Mouse (Mus musculus) embryonic facial prominence, embryonic 15.5 days (tissue): ENCODE measurements around the gene B4galt7. TPM values are rescaled to one million over a fixed set of nuclear protein-coding genes. Genes with fewer than 3 reads are reported as not detected.
"Not testable (repeated sequence)": the region's sequence is repeated elsewhere in the genome, so short reads cannot be mapped to it uniquely, and the experiment has no call there.

Source experiments
- ATAC-seq: fragments of 200-750 bp; cut with Nextera tagmentation; 2 replicates; pipeline ENCODE4 v1.8.0; 2017; ENCODE audit warnings: low read depth, moderate TSS enrichment; ENCODE audit not compliant: insufficient number of reproducible peaks, low FRiP score, low TSS enrichment
- H3K27ac ChIP-seq: fragments of 300-500 bp; sonication (generic); replicated peaks from 2 replicates; pipeline ENCODE4 v1.5.1; 2015; ENCODE audit warnings: mild to moderate bottlenecking, inconsistent platforms
- H3K27me3 ChIP-seq: fragments of 300-500 bp; sonication (generic); 2 replicates; pipeline ENCODE4 v1.6.1; 2015; ENCODE audit warnings: inconsistent platforms
- H3K36me3 ChIP-seq: fragments of 300-500 bp; sonication (generic); 2 replicates; pipeline ENCODE4 v1.6.1; 2015; ENCODE audit warnings: mild to moderate bottlenecking, inconsistent platforms
- H3K4me1 ChIP-seq: fragments of 300-500 bp; sonication (generic); 2 replicates; pipeline ENCODE4 v1.6.1; 2015; ENCODE audit warnings: inconsistent platforms
- H3K4me2 ChIP-seq: fragments of 300-500 bp; sonication (generic); replicated peaks from 2 replicates; pipeline ENCODE4 v1.6.1; 2015; ENCODE audit warnings: mild to moderate bottlenecking, inconsistent platforms
- H3K4me3 ChIP-seq: fragments of 300-500 bp; sonication (generic); replicated peaks from 2 replicates; pipeline ENCODE4 v1.5.1; 2015; ENCODE audit warnings: mild to moderate bottlenecking, inconsistent platforms
- H3K9ac ChIP-seq: fragments of 300-500 bp; sonication (generic); 2 replicates; pipeline ENCODE4 v1.6.1; 2015; ENCODE audit warnings: inconsistent platforms
- H3K9me3 ChIP-seq: fragments of 300-500 bp; sonication (generic); replicated peaks from 2 replicates; pipeline ENCODE4 v1.6.1; 2016; ENCODE audit warnings: inconsistent platforms
- WGBS: fragments of 180-500 bp; shearing (Covaris S2); methylation state at CpG from one replicate; pipeline ENCODE4 v1.1.7; 2015; 5-methylcytosine and 5-hydroxymethylcytosine counted together
- polyA plus RNA-seq: library from polyadenylated mRNA; unstranded; fragments of >200 nt; fragmentation: Nextera tagmentation; extraction: Ambion mirVana; gene quantifications from 2 replicates; pipeline ENCODE4 v1.2.1, GENCODE M21; 2015

The B4galt7 gene
- polyA plus RNA-seq, 1 experiment from 2014 or later, result 32.3 TPM

GRCm38 (mm10) chr13:55600657-55601056, 961 bp downstream of the B4galt7 start:
- Histone ChIP-seq H3K27ac (peak overlapping the region; percentile 55; the same call in 1 of the 2 replicates), H3K9ac (peak overlapping the region; percentile 85), H3K4me3 (peak overlapping the region; percentile 95), H3K27me3 (no peaks in the 10 kb centered on the region), H3K4me2 (peak overlapping the region; percentile 71), H3K4me1 (peaks cover 13% of the 10 kb centered on the region), H3K9me3 (no peaks in the 10 kb centered on the region), H3K36me3 (peaks cover 38% of the 10 kb centered on the region)
- WGBS, result 18% methylated on average over 9 of the region's 9 CpGs
- ATAC-seq, result no peak

- H3K27me3 ChIP-seq, result no peaks in the 10 kb centered on the region
- no peaks in the 10 kb centered on the region for H3K9me3 ChIP-seq
- ATAC-seq, result no peak
- H3K4me1 ChIP-seq, result peaks cover 13% of the 10 kb centered on the region
- H3K9ac ChIP-seq, result no peak overlapping the region
- peaks cover 29% of the 10 kb centered on the region for H3K36me3 ChIP-seq
- no peak overlapping the region for H3K27ac ChIP-seq
- WGBS, result 7% methylated on average over 3 of the region's 3 CpGs
- H3K4me3 ChIP-seq, result no peak overlapping the region
- no peak overlapping the region for H3K4me2 ChIP-seq
Measured at GRCm38 (mm10) chr13:55601611-55602010, 1.9 kb downstream of the B4galt7 start.

GRCm38 (mm10) chr13:55604606-55605005, 4.9 kb downstream of the B4galt7 start:
- H3K4me1 ChIP-seq, result peaks cover 9% of the 10 kb centered on the region
- no peak overlapping the region for H3K4me3 ChIP-seq
- no peaks in the 10 kb centered on the region for H3K27me3 ChIP-seq
- no peak overlapping the region for H3K4me2 ChIP-seq
- H3K36me3 ChIP-seq, result peaks cover 40% of the 10 kb centered on the region
- no peak overlapping the region for H3K9ac ChIP-seq
- WGBS, result 90% methylated on average over 3 of the region's 3 CpGs
- H3K27ac ChIP-seq, result no peak overlapping the region
- no peaks in the 10 kb centered on the region for H3K9me3 ChIP-seq
- no peak for ATAC-seq

- 80% methylated on average over 10 of the region's 10 CpGs for WGBS
- ATAC-seq, result no peak
- H3K9ac ChIP-seq, result no peak overlapping the region
- H3K27ac ChIP-seq, result no peak overlapping the region
- no peaks in the 10 kb centered on the region for H3K4me1 ChIP-seq
- H3K4me3 ChIP-seq, result no peak overlapping the region
- H3K9me3 ChIP-seq, result no peaks in the 10 kb centered on the region
- H3K4me2 ChIP-seq, result no peak overlapping the region
- no peaks in the 10 kb centered on the region for H3K27me3 ChIP-seq
- H3K36me3 ChIP-seq, result peaks cover 58% of the 10 kb centered on the region
Measured at GRCm38 (mm10) chr13:55606899-55607623, 7.4 kb downstream of the B4galt7 start.

GRCm38 (mm10) chr13:55607624-55608006, 7.9 kb downstream of the B4galt7 start:
- Histone ChIP-seq H3K4me3 (no peak overlapping the region), H3K36me3 (peaks cover 58% of the 10 kb centered on the region), H3K9ac (no peak overlapping the region), H3K27me3 (no peaks in the 10 kb centered on the region), H3K9me3 (no peaks in the 10 kb centered on the region), H3K27ac (no peak overlapping the region), H3K4me1 (no peaks in the 10 kb centered on the region), H3K4me2 (no peak overlapping the region)
- WGBS, result 81% methylated on average over 2 of the region's 2 CpGs
- no peak for ATAC-seq

GRCm38 (mm10) chr13:55611996-55612395, 12.3 kb downstream of the B4galt7 start:
- Histone ChIP-seq H3K27me3 (no peaks in the 10 kb centered on the region), H3K9ac (no peak overlapping the region), H3K27ac (no peak overlapping the region), H3K4me2 (no peak overlapping the region), H3K9me3 (no peaks in the 10 kb centered on the region), H3K4me1 (no peaks in the 10 kb centered on the region), H3K36me3 (peaks cover 44% of the 10 kb centered on the region), H3K4me3 (no peak overlapping the region)
- 34% methylated on average over 7 of the region's 7 CpGs for WGBS
- ATAC-seq, result no peak

- H3K4me2 ChIP-seq, result no peak overlapping the region
- ATAC-seq, result no peak
- H3K27me3 ChIP-seq, result no peaks in the 10 kb centered on the region
- H3K9me3 ChIP-seq, result no peaks in the 10 kb centered on the region
- H3K36me3 ChIP-seq, result peaks cover 30% of the 10 kb centered on the region
- H3K9ac ChIP-seq, result no peak overlapping the region
- no peak overlapping the region for H3K27ac ChIP-seq
- H3K4me3 ChIP-seq, result no peak overlapping the region
- 58% methylated on average over 5 of the region's 5 CpGs for WGBS
- no peaks in the 10 kb centered on the region for H3K4me1 ChIP-seq
Measured at GRCm38 (mm10) chr13:55613471-55613870, 13.8 kb downstream of the B4galt7 start.

GRCm38 (mm10) chr13:55619328-55619727, 19.6 kb downstream of the B4galt7 start:
- Histone ChIP-seq H3K9ac (no peak overlapping the region), H3K27ac (no peak overlapping the region), H3K9me3 (no peaks in the 10 kb centered on the region), H3K27me3 (no peaks in the 10 kb centered on the region), H3K4me1 (peaks cover 15% of the 10 kb centered on the region), H3K4me3 (no peak overlapping the region), H3K36me3 (no peaks in the 10 kb centered on the region), H3K4me2 (no peak overlapping the region)
- ATAC-seq, result no peak
- WGBS, result 93% methylated on average over 4 of the region's 4 CpGs

GRCm38 (mm10) chr13:55620275-55620674, 20.6 kb downstream of the B4galt7 start:
- Histone ChIP-seq H3K27ac (no peak overlapping the region), H3K27me3 (no peaks in the 10 kb centered on the region), H3K9me3 (no peaks in the 10 kb centered on the region), H3K4me3 (no peak overlapping the region), H3K36me3 (peaks cover 9% of the 10 kb centered on the region; the same call in 1 of the 2 replicates), H3K4me2 (no peak overlapping the region), H3K4me1 (peaks cover 22% of the 10 kb centered on the region), H3K9ac (no peak overlapping the region)
- 74% methylated on average over 2 of the region's 2 CpGs for WGBS
- ATAC-seq, result no peak

- 25% methylated on average over 20 of the region's 20 CpGs for WGBS
- ATAC-seq, result peak; percentile 4; the same call in 1 of the 2 replicates
Measured at GRCm38 (mm10) chr13:55622156-55622648, 22.5 kb downstream of the B4galt7 start.

GRCm38 (mm10) chr13:55622649-55623541, 23.2 kb downstream of the B4galt7 start, which contains the start of gene Caml:
Caml (plus strand) TSS chr13:55623005.
- Histone ChIP-seq H3K9ac (peak within 1 kb of the TSS; percentile 83), H3K9me3 (no peaks in the 10 kb centered on the region), H3K27ac (peak within 1 kb of the TSS; percentile 94), H3K4me2 (peak within 1 kb of the TSS; percentile 70), H3K4me1 (peaks cover 22% of the 10 kb centered on the region), H3K36me3 (peaks cover 21% of the 10 kb centered on the region), H3K4me3 (peak within 1 kb of the TSS; percentile 92), H3K27me3 (no peaks in the 10 kb centered on the region)
- ATAC-seq, result peak; percentile 97
- under 1% methylated on average over 59 of the region's 59 CpGs for whole genome bisulfite sequencing

More at GRCm38 (mm10) chr13:55622156-55622648, 22.5 kb downstream of the B4galt7 start:
- Histone ChIP-seq H3K27ac (peak overlapping the region; percentile 94), H3K4me2 (peak overlapping the region; percentile 70), H3K36me3 (peaks cover 18% of the 10 kb centered on the region), H3K4me1 (peaks cover 22% of the 10 kb centered on the region), H3K9ac (peak overlapping the region; percentile 83), H3K4me3 (peak overlapping the region; percentile 92)
- H3K9me3 ChIP-seq, H3K27me3 ChIP-seq: not testable (repeated sequence)
